In genomic region chr3:94833358-94833757, GRCm38 (mm10) we compare ENCODE assay signal across 31 mouse cellular contexts. TPM values are rescaled to one million over a fixed set of nuclear protein-coding genes. Genes with fewer than 3 reads are reported as not detected.
DNase-seq lines count a peak whose midpoint lies in the region; ATAC-seq and TF ChIP-seq lines count a peak whose summit lies in the region.
"Had no signal": no experiment of that assay in that cellular context is flagged by ENCODE, and none has a peak within 500 bp of the region (broad histone marks: within the 10 kb centered on the region; RNA-seq: fewer than 3 reads in every experiment).

No protein-coding gene starts in this region.

- H3K36me3 ChIP-seq in heart, adult 2 months (ENCODE audit: control insufficient read depth, insufficient read depth, low read length), result no peaks in the 10 kb centered on the region
- no peaks in the 10 kb centered on the region for H3K36me3 ChIP-seq in heart, embryonic 11.5 days (ENCODE audit: control insufficient read depth, insufficient read depth, low read length)
- H3K36me3 ChIP-seq in liver, embryonic 14.5 days (replicated peaks; ENCODE audit: control insufficient read depth, insufficient read depth, low read depth), result no peaks in the 10 kb centered on the region
- no peaks in the 10 kb centered on the region for H3K36me3 ChIP-seq in liver, embryonic 11.5 days (ENCODE audit: control insufficient read depth, insufficient read depth, low read length)
- peaks cover 0 to 11% of the 10 kb centered on the region in 2 experiments; a peak in 2 of 4 replicates for H3K36me3 ChIP-seq in MEL (ENCODE audit: control insufficient read depth in 1 of 2, insufficient read depth in 2 of 2, low read length in 2 of 2)
- H3K36me3 ChIP-seq in forebrain, embryonic 15.5 days, result no peaks in the 10 kb centered on the region
- H3K36me3 ChIP-seq: embryonic facial prominence, embryonic 13.5 days; heart, embryonic 13.5 days; hindbrain, embryonic 10.5 days; hindbrain, embryonic 15.5 days; liver, embryonic 15.5 days had no signal

- TF ChIP-seq EP300 in heart, adult 2 months (IDR thresholded peaks at IDR 0.05; ENCODE audit: insufficient read depth, low read depth, low read length), result no peak
- TF ChIP-seq EP300 in liver, embryonic 14.5 days (IDR thresholded peaks at IDR 0.05; ENCODE audit: low read depth), result no peak
- no peak for TF ChIP-seq EP300 in MEL (IDR thresholded peaks at IDR 0.05; ENCODE audit: low read depth in 1 of 2, low read length in 2 of 2)

- no peaks in the 10 kb centered on the region for H3K4me1 ChIP-seq in heart, adult 2 months (ENCODE audit: control insufficient read depth, insufficient read depth, low read length)
- H3K4me1 ChIP-seq in heart, embryonic 11.5 days (ENCODE audit: control insufficient read depth, insufficient read depth, low read length), result no peaks in the 10 kb centered on the region
- peaks cover 5 to 10% of the 10 kb centered on the region in 2 experiments; a peak in 3 of 4 replicates for H3K4me1 ChIP-seq in liver, embryonic 14.5 days (replicated peaks; ENCODE audit: control insufficient read depth in 2 of 2, insufficient read depth in 2 of 2, low read length in 1 of 2)
- peaks cover 3% of the 10 kb centered on the region; the same call in 1 of the 2 replicates for H3K4me1 ChIP-seq in liver, embryonic 11.5 days (replicated peaks; ENCODE audit: control insufficient read depth, insufficient read depth, low read length)
- peaks cover 3 to 14% of the 10 kb centered on the region in 2 experiments; a peak in 3 of 4 replicates for H3K4me1 ChIP-seq in MEL (ENCODE audit: control insufficient read depth in 1 of 2, insufficient read depth in 2 of 2, low read length in 2 of 2)
- peaks cover 6% of the 10 kb centered on the region; the same call in 1 of the 2 replicates for H3K4me1 ChIP-seq in forebrain, embryonic 15.5 days
- H3K4me1 ChIP-seq: embryonic facial prominence, embryonic 13.5 days had no signal

- no peaks in the 10 kb centered on the region for H3K9me3 ChIP-seq in heart, embryonic 11.5 days (replicated peaks; ENCODE audit: control insufficient read depth, low read length)
- no peaks in the 10 kb centered on the region for H3K9me3 ChIP-seq in liver, embryonic 14.5 days (ENCODE audit: control insufficient read depth, low read length)
- H3K9me3 ChIP-seq in liver, embryonic 11.5 days (ENCODE audit: control insufficient read depth, low read length), result no peaks in the 10 kb centered on the region
- H3K9me3 ChIP-seq in MEL (replicated peaks; ENCODE audit: insufficient read depth, low read length), result no peaks in the 10 kb centered on the region
- no peaks in the 10 kb centered on the region for H3K9me3 ChIP-seq in forebrain, embryonic 15.5 days
- H3K9me3 ChIP-seq: heart, embryonic 13.5 days; hindbrain, embryonic 15.5 days; liver, embryonic 15.5 days had no signal

- no peak for DNase-seq in heart, adult 2 months
- DNase-seq in liver, embryonic 14.5 days (ENCODE audit: low read depth in 3 of 3, low spot score in 3 of 3), result no peak
- DNase-seq in liver, embryonic 11.5 days (ENCODE audit: low spot score), result no peak
- peak; percentile 29 for DNase-seq in 416B (ENCODE audit: low read depth)
- peak; percentile 54 for DNase-seq in MEL (ENCODE audit: low read depth, low spot score)
- no peak for DNase-seq in urinary bladder, postnatal 4 days (ENCODE audit: low spot score in 2 of 2)
- DNase-seq: adrenal gland, postnatal 25 days; B cell, adult 2 months; cerebellum, adult 11-12 months; cerebellum, adult 9-11 months; forebrain, postnatal 0 days; gastrocnemius, postnatal 14 days; heart, adult 18-20 months; heart, postnatal 10 days; layer of hippocampus, postnatal 36 days; left cerebral cortex, postnatal 4 days; lung, postnatal 10 days; midbrain, embryonic 14.5 days; spleen, adult 18-20 months; thymus, adult 18-20 months; thymus, postnatal 25 days had no signal

- no peak overlapping the region for H3K9ac ChIP-seq in heart, adult 2 months (ENCODE audit: low read depth, low read length)
- H3K9ac ChIP-seq in heart, embryonic 11.5 days (ENCODE audit: low read depth, low read length), result no peak overlapping the region
- no peak overlapping the region for H3K9ac ChIP-seq in liver, embryonic 14.5 days (replicated peaks)
- no peak overlapping the region for H3K9ac ChIP-seq in liver, embryonic 11.5 days (ENCODE audit: low read depth, low read length)
- H3K9ac ChIP-seq in MEL (ENCODE audit: control insufficient read depth, low read depth, low read length, poor library complexity, severe bottlenecking), result no peak overlapping the region
- no peak overlapping the region for H3K9ac ChIP-seq in forebrain, embryonic 15.5 days (replicated peaks)
- H3K9ac ChIP-seq: embryonic facial prominence, embryonic 13.5 days; forebrain, postnatal 0 days; heart, embryonic 13.5 days; hindbrain, embryonic 15.5 days; liver, embryonic 15.5 days had no signal

- no peak for TF ChIP-seq POLR2A in heart, adult 2 months (IDR thresholded peaks at IDR 0.05; ENCODE audit: insufficient read depth, low read depth, low read length)
- no peak for TF ChIP-seq POLR2A in MEL (IDR thresholded peaks at IDR 0.05; ENCODE audit: control insufficient read depth in 1 of 2, insufficient read depth in 1 of 2, low read depth in 1 of 2, low read length in 2 of 2, poor library complexity in 1 of 2)

- TF ChIP-seq CTCF in heart, adult 2 months (IDR thresholded peaks at IDR 0.05), result peak; percentile 31; the same call in 1 of the 2 replicates
- peak; percentile 63 for TF ChIP-seq CTCF in liver, embryonic 14.5 days (IDR thresholded peaks at IDR 0.05; ENCODE audit: low read depth)
- peak; percentile 28 to 59 (median 55); a peak in 5 of 6 replicates for TF ChIP-seq CTCF in MEL (IDR thresholded peaks at IDR 0.05 in 2 of 3, conservative IDR thresholded peaks at IDR 0.05 in 1 of 3; ENCODE audit: control insufficient read depth in 1 of 3, insufficient read depth in 1 of 3, low read depth in 2 of 3, low read length in 3 of 3, poor library complexity in 1 of 3, severe bottlenecking in 1 of 3)

- peak; percentile 36 for TF ChIP-seq RAD21 in MEL (IDR thresholded peaks at IDR 0.05; ENCODE audit: low read depth, low read length)

- H3K27ac ChIP-seq in heart, adult 2 months, result no peak overlapping the region
- no peak overlapping the region for H3K27ac ChIP-seq in heart, embryonic 11.5 days (ENCODE audit: low read depth, low read length)
- no peak overlapping the region for H3K27ac ChIP-seq in liver, embryonic 14.5 days
- no peak overlapping the region for H3K27ac ChIP-seq in liver, embryonic 11.5 days (ENCODE audit: low read depth, low read length)
- H3K27ac ChIP-seq in MEL (ENCODE audit: control insufficient read depth, low read depth, low read length), result no peak overlapping the region
- H3K27ac ChIP-seq in forebrain, embryonic 15.5 days (replicated peaks), result no peak overlapping the region
- H3K27ac ChIP-seq: embryonic facial prominence, embryonic 13.5 days; heart, embryonic 13.5 days; hindbrain, embryonic 10.5 days; hindbrain, embryonic 15.5 days; liver, embryonic 15.5 days had no signal

- no peaks in the 10 kb centered on the region for H3K79me2 ChIP-seq in heart, adult 2 months (replicated peaks; ENCODE audit: control insufficient read depth, insufficient read depth, low read length)
- peaks cover 8% of the 10 kb centered on the region for H3K79me2 ChIP-seq in MEL (ENCODE audit: control insufficient read depth, insufficient read depth, low read length, poor library complexity)

- H3K4me3 ChIP-seq in heart, adult 2 months, result no peak overlapping the region
- H3K4me3 ChIP-seq in heart, embryonic 11.5 days (ENCODE audit: low read depth, low read length), result no peak overlapping the region
- no peak overlapping the region for H3K4me3 ChIP-seq in liver, embryonic 14.5 days (ENCODE audit: insufficient read depth in 1 of 2, low read depth in 2 of 2, low read length in 2 of 2)
- H3K4me3 ChIP-seq in liver, embryonic 11.5 days (ENCODE audit: low read depth, low read length), result no peak overlapping the region
- no peak overlapping the region for H3K4me3 ChIP-seq in MEL (ENCODE audit: control insufficient read depth in 1 of 2, insufficient read depth in 1 of 2, low read depth in 2 of 2, low read length in 2 of 2)
- no peak overlapping the region for H3K4me3 ChIP-seq in forebrain, embryonic 15.5 days
- H3K4me3 ChIP-seq: embryonic facial prominence, embryonic 13.5 days; heart, embryonic 13.5 days; hindbrain, embryonic 10.5 days; hindbrain, embryonic 15.5 days; liver, embryonic 15.5 days had no signal

- intact Hi-C loops in heart, adult 2 months (cut with DNase I), result no loop called here

- H3K27me3 ChIP-seq in heart, adult 2 months (ENCODE audit: control insufficient read depth, insufficient read depth, low read length), result peaks cover 2% of the 10 kb centered on the region; the same call in 1 of the 2 replicates
- no peaks in the 10 kb centered on the region for H3K27me3 ChIP-seq in heart, embryonic 11.5 days (ENCODE audit: control insufficient read depth, insufficient read depth, low read length)
- H3K27me3 ChIP-seq in liver, embryonic 14.5 days (ENCODE audit: control insufficient read depth, insufficient read depth, low read length), result no peaks in the 10 kb centered on the region
- H3K27me3 ChIP-seq in liver, embryonic 11.5 days (replicated peaks; ENCODE audit: control insufficient read depth, insufficient read depth, low read length), result no peaks in the 10 kb centered on the region
- peaks cover 2 to 4% of the 10 kb centered on the region in 2 experiments; a peak in 2 of 4 replicates for H3K27me3 ChIP-seq in MEL (ENCODE audit: control insufficient read depth in 1 of 2, insufficient read depth in 2 of 2, low read length in 2 of 2)
- H3K27me3 ChIP-seq in forebrain, embryonic 15.5 days, result no peaks in the 10 kb centered on the region
- H3K27me3 ChIP-seq: heart, embryonic 13.5 days; hindbrain, embryonic 15.5 days; liver, embryonic 15.5 days had no signal

- no peak overlapping the region for H3K4me2 ChIP-seq in heart, embryonic 11.5 days
- no peak overlapping the region for H3K4me2 ChIP-seq in liver, embryonic 14.5 days (ENCODE audit: low read depth)
- H3K4me2 ChIP-seq in liver, embryonic 11.5 days, result no peak overlapping the region
- no peak overlapping the region for H3K4me2 ChIP-seq in forebrain, embryonic 15.5 days (replicated peaks)
- H3K4me2 ChIP-seq: embryonic facial prominence, embryonic 13.5 days; heart, embryonic 13.5 days; hindbrain, embryonic 15.5 days had no signal

- no peak for ATAC-seq in heart, embryonic 11.5 days (replicated peaks; ENCODE audit: insufficient number of reproducible peaks, low FRiP score, low TSS enrichment)
- no peak for ATAC-seq in liver, embryonic 14.5 days (ENCODE audit: insufficient read depth)
- ATAC-seq in liver, embryonic 11.5 days (replicated peaks; ENCODE audit: low FRiP score), result no peak
- ATAC-seq in forebrain, embryonic 15.5 days (replicated peaks), result no peak
- ATAC-seq: forebrain, postnatal 0 days; intestine, embryonic 16.5 days had no signal

RNA-seq across cellular contexts. Expression of gene Pogz, which starts 4.0 kb away (rescaled TPM):
- 10 to 100 TPM; 17.3 TPM for total RNA-seq in heart, adult 2 months (2021)
- polyA plus RNA-seq in heart, adult 2 months (2012; rRNA removed), result 13.7 and 16.4 TPM in 2 replicates
- 14.4 and 15.6 TPM in 2 replicates for polyA plus RNA-seq in heart, embryonic 11.5 days (2014; fragmentation: Nextera tagmentation; extraction: Ambion mirVana)
- 6.0 and 6.5 TPM in 2 replicates for polyA plus RNA-seq in liver, embryonic 14.5 days (2012; rRNA removed)
- polyA plus RNA-seq in liver, embryonic 14.5 days (2014; fragmentation: Nextera tagmentation; extraction: Ambion mirVana), result 2.6 and 3.0 TPM in 2 replicates
- polyA plus RNA-seq in liver, embryonic 11.5 days (2014; fragmentation: Nextera tagmentation; extraction: Ambion mirVana), result 12.2 and 12.7 TPM in 2 replicates
- total RNA-seq in MEL (2012; rRNA removed), result 10.6 and 12.9 TPM in 2 replicates
- 10 to 100 TPM in 1 of 2 experiments, not detected in 1; 31.6 TPM for polyA plus RNA-seq in MEL (2012; ENCODE audit: insufficient read depth in 1 of 2, insufficient read length in 2 of 2, low read depth in 1 of 2, low replicate concordance in 2 of 2, missing spikeins in 1 of 2)
- polyA plus RNA-seq in forebrain, embryonic 15.5 days (2015; fragmentation: Nextera tagmentation; extraction: Ambion mirVana), result 24.7 and 26.5 TPM in 2 replicates

RNA-seq across cellular contexts. Expression of gene Cgn, which starts 47.1 kb away (rescaled TPM):
- total RNA-seq in heart, adult 2 months (2021), result under 1 TPM; 0.25 to 0.50 TPM
- 0.26 and 0.43 TPM in 2 replicates for polyA plus RNA-seq in heart, adult 2 months (2012; rRNA removed)
- polyA plus RNA-seq in heart, embryonic 11.5 days (2014; fragmentation: Nextera tagmentation; extraction: Ambion mirVana), result 1.4 and 2.0 TPM in 2 replicates
- polyA plus RNA-seq in liver, embryonic 14.5 days (2012; rRNA removed), result 4.3 and 4.6 TPM in 2 replicates
- 5.7 and 7.2 TPM in 2 replicates for polyA plus RNA-seq in liver, embryonic 14.5 days (2014; fragmentation: Nextera tagmentation; extraction: Ambion mirVana)
- polyA plus RNA-seq in liver, embryonic 11.5 days (2014; fragmentation: Nextera tagmentation; extraction: Ambion mirVana), result 10.6 and 11.5 TPM in 2 replicates
- 0.04 and 0.07 TPM in 2 replicates for total RNA-seq in MEL (2012; rRNA removed)
- under 1 TPM in 1 of 2 experiments, not detected in 1; 0.86 TPM for polyA plus RNA-seq in MEL (2012; ENCODE audit: insufficient read depth in 1 of 2, insufficient read length in 2 of 2, low read depth in 1 of 2, low replicate concordance in 2 of 2, missing spikeins in 1 of 2)
- 4.8 and 5.8 TPM in 2 replicates for polyA plus RNA-seq in forebrain, embryonic 15.5 days (2015; fragmentation: Nextera tagmentation; extraction: Ambion mirVana)
- total RNA-seq: common myeloid progenitor, adult 5-6 weeks; neutrophil, adult 5-6 weeks had no signal

RNA-seq across cellular contexts. Expression of gene Psmb4, which starts 53.4 kb away (rescaled TPM):
- total RNA-seq in heart, adult 2 months (2021), result 100 to 1,000 TPM; 212 to 223 TPM
- 232 and 374 TPM in 2 replicates for polyA plus RNA-seq in heart, adult 2 months (2012; rRNA removed)
- polyA plus RNA-seq in heart, embryonic 11.5 days (2014; fragmentation: Nextera tagmentation; extraction: Ambion mirVana), result 293 and 305 TPM in 2 replicates
- polyA plus RNA-seq in liver, embryonic 14.5 days (2012; rRNA removed), result 127 and 157 TPM in 2 replicates
- polyA plus RNA-seq in liver, embryonic 14.5 days (2014; fragmentation: Nextera tagmentation; extraction: Ambion mirVana), result 190 and 203 TPM in 2 replicates
- 342 and 349 TPM in 2 replicates for polyA plus RNA-seq in liver, embryonic 11.5 days (2014; fragmentation: Nextera tagmentation; extraction: Ambion mirVana)
- 890 and 977 TPM in 2 replicates for total RNA-seq in MEL (2012; rRNA removed)
- polyA plus RNA-seq in MEL (2012; ENCODE audit: insufficient read depth in 1 of 2, insufficient read length in 2 of 2, low read depth in 1 of 2, low replicate concordance in 2 of 2, missing spikeins in 1 of 2), result 100 to 1,000 TPM; 826 to 964 TPM
- polyA plus RNA-seq in forebrain, embryonic 15.5 days (2015; fragmentation: Nextera tagmentation; extraction: Ambion mirVana), result 380 and 393 TPM in 2 replicates

Comparison
In these comparisons a context has a peak if more than half of its experiments do, and no peak if none do; other contexts are left out.
1. DNase-seq: peak in 416B (single experiment) and MEL (single experiment); none in heart, adult 2 months (0 of 2), liver, embryonic 14.5 days (0 of 3), liver, embryonic 11.5 days (single experiment) and urinary bladder, postnatal 4 days (0 of 2).
2. Peak in every context shown above with its lines, with median percentiles within 50 percentile points of each other: CTCF ChIP-seq.